Mouse (Mus musculus) liver, adult 2 months (tissue): Measurements from ENCODE around the gene Galnt10. TPM values are rescaled to one million over a fixed set of nuclear protein-coding genes. Genes with fewer than 3 reads are reported as not detected.
A peak's percentile ranks its signal among the peaks of the same experiment; 100 is the strongest.

Experiments used
- DNase-seq: peaks from one replicate; pipeline ENCODE4 v3.0.0-alpha.2; 2011; ENCODE audit warnings: low read depth, low spot score; ENCODE audit errors: extremely low read depth
- H3K27ac ChIP-seq: fragments of 200-500 bp; replicated peaks from 2 replicates; pipeline ENCODE4 v1.5.1; 2012; ENCODE audit warnings: low read depth, mild to moderate bottlenecking, control low read depth, inconsistent platforms, low read length; ENCODE audit not compliant: insufficient read depth
- H3K27me3 ChIP-seq: fragments of 200-500 bp; 2 replicates; pipeline ENCODE4 v1.6.1; 2012; ENCODE audit warnings: mild to moderate bottlenecking, moderate library complexity, low read length, inconsistent platforms; ENCODE audit not compliant: control insufficient read depth, insufficient read depth
- H3K36me3 ChIP-seq: fragments of 200-500 bp; 2 replicates; pipeline ENCODE4 v1.6.1; 2012; ENCODE audit warnings: low read length, inconsistent platforms; ENCODE audit not compliant: control insufficient read depth, insufficient read depth
- H3K4me1 ChIP-seq: fragments of 200-500 bp; 2 replicates; pipeline ENCODE4 v1.6.1; 2011; ENCODE audit warnings: low read length; ENCODE audit not compliant: control insufficient read depth, insufficient read depth
- H3K4me3 ChIP-seq: fragments of 200-500 bp; 2 replicates; pipeline ENCODE4 v1.5.1; 2011; ENCODE audit warnings: low read depth, mild to moderate bottlenecking, control low read depth, low read length, moderate library complexity; ENCODE audit not compliant: insufficient read depth
- H3K79me2 ChIP-seq: fragments of 200-500 bp; 2 replicates; pipeline ENCODE4 v1.6.1; 2012; ENCODE audit warnings: inconsistent platforms, mild to moderate bottlenecking, low read length, moderate library complexity; ENCODE audit not compliant: control insufficient read depth, insufficient read depth
- H3K9ac ChIP-seq: fragments of 200-500 bp; 2 replicates; pipeline ENCODE4 v1.6.1; 2012; ENCODE audit warnings: low read depth, mild to moderate bottlenecking, control low read depth, inconsistent platforms, low read length
- CTCF ChIP-seq: fragments of 200-500 bp; IDR thresholded peaks from 2 replicates; pipeline ENCODE4 v1.5.1; 2011; ENCODE audit warnings: low read depth, low read length, control low read depth
- POLR2A ChIP-seq: fragments of 200-500 bp; IDR thresholded peaks from 2 replicates; pipeline ENCODE4 v1.6.1; 2011; ENCODE audit warnings: low read length, control low read depth; ENCODE audit not compliant: insufficient read depth; ENCODE audit errors: extremely low read depth
- WGBS: fragments of 180-500 bp; shearing (Covaris S2); methylation state at CpG from one replicate; pipeline ENCODE4 v1.1.7; 2018; 5-methylcytosine and 5-hydroxymethylcytosine counted together
- polyA plus RNA-seq: library from polyadenylated mRNA; depleted of rRNA; stranded (reverse); fragments of >200 nt; gene quantifications from 2 replicates; pipeline ENCODE4 v1.2.3, GENCODE M21; 2012
- total RNA-seq: library from RNA; depleted of rRNA; stranded (reverse); fragments of >200 nt; gene quantifications from 2 replicates; pipeline ENCODE4 v1.2.3, GENCODE M21; 2014

Galnt10 gene
- total and polyA plus RNA-seq, 2 experiments: 2.5 to 3.9 TPM

GRCm38 (mm10) chr11:57692726-57693125, 47.5 kb downstream of the Galnt10 start:
- no peaks in the 10 kb centered on the region for H3K36me3 ChIP-seq
- H3K27ac ChIP-seq: no peak overlapping the region
- TF ChIP-seq CTCF (no peak), POLR2A (no peak)
- no peaks in the 10 kb centered on the region for H3K27me3 ChIP-seq
- H3K9ac ChIP-seq: no peak overlapping the region
- peaks cover 10% of the 10 kb centered on the region for H3K4me1 ChIP-seq
- DNase-seq: no peak
- 96% methylated on average over 7 of the region's 7 CpGs for WGBS
- H3K79me2 ChIP-seq: no peaks in the 10 kb centered on the region
- H3K4me3 ChIP-seq: no peak overlapping the region

DNA sequence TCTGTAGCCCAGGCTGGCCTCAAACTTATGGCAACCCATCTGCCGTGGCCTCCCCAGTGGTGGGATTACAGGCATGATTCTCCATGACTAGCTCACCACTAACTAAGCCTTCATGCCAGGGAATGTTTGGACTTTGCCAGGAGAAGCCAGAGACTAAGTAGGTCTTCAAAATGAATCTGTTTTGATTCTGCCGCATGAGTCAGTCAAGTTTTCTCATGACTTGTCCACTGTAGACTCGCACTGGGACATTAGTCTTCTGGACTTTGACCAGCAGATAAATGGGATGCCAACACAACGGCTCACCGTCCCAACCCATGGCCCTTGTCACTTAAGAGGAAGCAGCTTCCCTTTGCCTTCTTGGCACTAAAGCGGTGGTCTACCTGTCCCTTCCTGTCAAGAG, 49.2 kb downstream of the Galnt10 start:
- Histone ChIP-seq H3K79me2 (no peaks in the 10 kb centered on the region), H3K27ac (no peak overlapping the region), H3K27me3 (no peaks in the 10 kb centered on the region), H3K36me3 (no peaks in the 10 kb centered on the region), H3K9ac (no peak overlapping the region), H3K4me1 (no peaks in the 10 kb centered on the region), H3K4me3 (no peak overlapping the region)
- no peak for TF ChIP-seq CTCF
- no peak for TF ChIP-seq POLR2A
- peak; percentile 54 for DNase-seq
- WGBS: 48% methylated on average over 6 of the region's 6 CpGs

GRCm38 (mm10) chr11:57696207-57696676, 51.0 kb downstream of the Galnt10 start:
- H3K4me1 ChIP-seq: peaks cover 3% of the 10 kb centered on the region; the same call in 1 of the 2 replicates
- H3K9ac ChIP-seq: no peak overlapping the region
- WGBS: 81% methylated on average over 17 of the region's 17 CpGs
- H3K27me3 ChIP-seq: no peaks in the 10 kb centered on the region
- DNase-seq: no peak
- TF ChIP-seq CTCF (no peak), POLR2A (no peak)
- H3K4me3 ChIP-seq: no peak overlapping the region
- no peak overlapping the region for H3K27ac ChIP-seq
- H3K36me3 ChIP-seq: no peaks in the 10 kb centered on the region
- no peaks in the 10 kb centered on the region for H3K79me2 ChIP-seq

GRCm38 (mm10) chr11:57696807-57697251, 51.6 kb downstream of the Galnt10 start:
- H3K9ac ChIP-seq: no peak overlapping the region
- H3K27me3 ChIP-seq: no peaks in the 10 kb centered on the region
- no peak overlapping the region for H3K27ac ChIP-seq
- no peak for TF ChIP-seq POLR2A
- TF ChIP-seq CTCF: no peak
- no peaks in the 10 kb centered on the region for H3K79me2 ChIP-seq
- 76% methylated on average over 5 of the region's 5 CpGs for WGBS
- H3K4me3 ChIP-seq: no peak overlapping the region
- H3K4me1 ChIP-seq: peaks cover 6% of the 10 kb centered on the region; the same call in 1 of the 2 replicates
- DNase-seq: no peak
- no peaks in the 10 kb centered on the region for H3K36me3 ChIP-seq

DNA sequence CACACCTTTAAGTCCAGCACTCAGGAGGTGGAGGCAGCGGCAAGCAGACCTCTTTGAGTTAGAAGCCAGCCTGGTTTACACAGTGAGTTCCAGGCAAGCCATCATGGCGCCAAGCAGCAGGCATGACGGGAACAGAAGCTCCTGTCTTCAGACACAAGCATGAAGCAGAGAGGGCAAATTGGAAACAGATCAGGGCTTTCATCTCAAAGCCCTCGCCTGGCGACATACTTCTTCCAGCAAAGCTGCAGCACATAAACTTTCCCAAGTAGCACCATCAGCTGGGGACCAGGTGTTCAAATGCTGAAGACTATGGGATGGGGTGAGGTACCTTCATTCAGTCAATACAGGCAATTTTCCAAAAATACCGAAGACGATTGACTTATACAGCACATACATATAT, 54.9 kb downstream of the Galnt10 start:
- 97% methylated on average over 7 of the region's 7 CpGs for WGBS
- no peak overlapping the region for H3K27ac ChIP-seq
- no peaks in the 10 kb centered on the region for H3K79me2 ChIP-seq
- no peak overlapping the region for H3K9ac ChIP-seq
- no peak for DNase-seq
- H3K4me3 ChIP-seq: no peak overlapping the region
- H3K4me1 ChIP-seq: peaks cover 6% of the 10 kb centered on the region; the same call in 1 of the 2 replicates
- TF ChIP-seq CTCF: no peak
- TF ChIP-seq POLR2A: no peak
- no peaks in the 10 kb centered on the region for H3K27me3 ChIP-seq
- no peaks in the 10 kb centered on the region for H3K36me3 ChIP-seq

DNA sequence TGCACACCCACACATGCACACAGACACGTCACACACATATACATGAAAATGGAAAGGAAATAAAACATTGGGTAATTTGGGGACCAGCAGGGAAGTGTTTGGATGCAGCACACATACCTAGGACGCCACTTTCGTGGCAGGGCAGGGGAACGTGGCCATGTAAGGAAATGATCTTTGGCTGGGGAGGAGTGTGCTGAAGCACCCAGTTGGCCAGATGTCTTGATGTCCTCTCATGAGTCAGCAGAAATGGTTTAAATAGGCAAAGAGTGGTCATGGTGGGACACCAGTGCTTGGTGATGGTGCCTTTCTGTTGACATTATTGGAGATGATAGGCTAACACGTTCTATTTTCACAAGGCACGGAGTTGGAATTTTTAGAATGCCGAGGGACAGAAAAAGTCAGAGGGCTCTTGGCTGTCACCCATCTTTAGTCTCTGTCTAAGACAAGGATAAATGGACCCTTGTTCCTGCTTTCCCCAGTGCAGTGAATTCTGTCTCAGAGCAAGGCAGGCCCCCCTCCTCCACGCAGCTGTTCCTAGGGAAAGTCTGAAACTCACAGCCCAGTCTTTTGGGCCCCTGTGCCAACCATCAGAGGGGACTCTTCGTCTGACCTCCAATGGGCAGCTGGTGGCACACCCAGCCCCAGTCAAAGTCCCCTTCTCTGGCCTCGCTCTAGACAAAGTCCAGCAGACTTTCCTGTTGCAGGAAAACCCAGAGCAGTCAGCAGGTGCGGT, 56.1 kb downstream of the Galnt10 start:
- H3K4me1 ChIP-seq: peaks cover 6% of the 10 kb centered on the region; the same call in 1 of the 2 replicates
- H3K36me3 ChIP-seq: no peaks in the 10 kb centered on the region
- H3K9ac ChIP-seq: no peak overlapping the region
- TF ChIP-seq POLR2A (no peak), CTCF (no peak)
- H3K27me3 ChIP-seq: no peaks in the 10 kb centered on the region
- no peak overlapping the region for H3K4me3 ChIP-seq
- H3K79me2 ChIP-seq: no peaks in the 10 kb centered on the region
- 53% methylated on average over 11 of the region's 11 CpGs for WGBS
- DNase-seq: peak; percentile 66
- H3K27ac ChIP-seq: no peak overlapping the region
